Mouse (Mus musculus): Measurements from ENCODE around the gene Tcf12. TPM values are rescaled to one million over a fixed set of nuclear protein-coding genes. Genes with fewer than 3 reads are reported as not detected.
A peak's percentile ranks its signal among the peaks of the same experiment; 100 is the strongest.

Tcf12 gene
- total and polyA plus RNA-seq, 3 experiments = 41.4 to 42.3 (median 41.7) TPM

- Histone ChIP-seq H3K36me3 (replicated peaks in 1 of 2; ENCODE audit: control insufficient read depth in 1 of 2, insufficient read depth in 1 of 2, low read length in 1 of 2) (peaks cover 6 to 11% of the 10 kb centered on the region in 2 experiments), H3K4me2 (ENCODE audit: insufficient read depth, low read depth, poor library complexity, severe bottlenecking) (no peak overlapping the region), H3K9ac (ENCODE audit: insufficient read depth, low read depth) (no peak overlapping the region), H3K4me3 (replicated peaks in 1 of 3; ENCODE audit: low read depth in 2 of 3, low read length in 2 of 3, poor library complexity in 1 of 3) (no peak overlapping the region), H3K4me1 (ENCODE audit: control insufficient read depth in 1 of 2, insufficient read depth in 2 of 2) (peaks cover 0 to 32% of the 10 kb centered on the region in 2 experiments; a peak in 3 of 4 replicates), H3K79me2 (replicated peaks; ENCODE audit: control insufficient read depth, extremely low read depth, insufficient read depth, poor library complexity, severe bottlenecking) (no peaks in the 10 kb centered on the region), H3K27me3 (replicated peaks) (no peaks in the 10 kb centered on the region), H3K9me3 (replicated peaks; ENCODE audit: low read length) (no peaks in the 10 kb centered on the region), H3K27ac (ENCODE audit: insufficient read depth, low read depth) (no peak overlapping the region)
- TF ChIP-seq ZMIZ1 (IDR thresholded peaks at IDR 0.05; ENCODE audit: low read depth, low read length) = no peak
- dilution Hi-C loops (cut with MboI; ENCODE audit: extremely low pct_ligation_motif_present, extremely low pct_unique_long_range_greater_than_20kb, low sequenced_read_pairs) (no loop called here), in situ Hi-C loops (cut with MboI; ENCODE audit: low pct_ligation_motif_present, low pct_unique_long_range_greater_than_20kb, low sequenced_read_pairs) (no loop called here)
- no peak for DNase-seq (ENCODE audit: extremely low read depth)
These were observed 125.0 kb downstream of the Tcf12 start for GRCm38 (mm10) chr9:71986716-71987115.

- no peak for DNase-seq (ENCODE audit: extremely low read depth)
- Histone ChIP-seq H3K79me2 (replicated peaks; ENCODE audit: control insufficient read depth, extremely low read depth, insufficient read depth, poor library complexity, severe bottlenecking) (no peaks in the 10 kb centered on the region), H3K4me3 (replicated peaks in 1 of 3; ENCODE audit: low read depth in 2 of 3, low read length in 2 of 3, poor library complexity in 1 of 3) (no peak overlapping the region), H3K27ac (ENCODE audit: insufficient read depth, low read depth) (no peak overlapping the region), H3K4me2 (ENCODE audit: insufficient read depth, low read depth, poor library complexity, severe bottlenecking) (no peak overlapping the region), H3K4me1 (ENCODE audit: control insufficient read depth in 1 of 2, insufficient read depth in 2 of 2) (peaks cover 0 to 20% of the 10 kb centered on the region in 2 experiments; a peak in 2 of 4 replicates), H3K9me3 (replicated peaks; ENCODE audit: low read length) (no peaks in the 10 kb centered on the region), H3K9ac (ENCODE audit: insufficient read depth, low read depth) (no peak overlapping the region), H3K36me3 (replicated peaks in 1 of 2; ENCODE audit: control insufficient read depth in 1 of 2, insufficient read depth in 1 of 2, low read length in 1 of 2) (peaks cover 0 to 8% of the 10 kb centered on the region in 2 experiments), H3K27me3 (replicated peaks) (no peaks in the 10 kb centered on the region)
- in situ Hi-C loops (cut with MboI; ENCODE audit: low pct_ligation_motif_present, low pct_unique_long_range_greater_than_20kb, low sequenced_read_pairs) = no loop called here
- TF ChIP-seq ELF1 (IDR thresholded peaks at IDR 0.05; ENCODE audit: low read depth, low read length) (no peak), UBTF (IDR thresholded peaks at IDR 0.05; ENCODE audit: low read depth, low read length) (no peak), CHD1 (IDR thresholded peaks at IDR 0.05; ENCODE audit: low read depth, low read length) (no peak), HCFC1 (IDR thresholded peaks at IDR 0.05; ENCODE audit: low read depth, low read length) (no peak), IRF4 (IDR thresholded peaks at IDR 0.05; ENCODE audit: low read depth, low read length) (no peak), RAD21 (IDR thresholded peaks at IDR 0.05; ENCODE audit: low read depth, low read length) (no peak), SIN3A (IDR thresholded peaks at IDR 0.05; ENCODE audit: low read length) (no peak), MAZ (IDR thresholded peaks at IDR 0.05; ENCODE audit: low read depth, low read length) (no peak)
- dilution Hi-C loops (cut with MboI; ENCODE audit: extremely low pct_ligation_motif_present, extremely low pct_unique_long_range_greater_than_20kb, low sequenced_read_pairs) = no loop called here
These were observed 128.8 kb downstream of the Tcf12 start for GRCm38 (mm10) chr9:71982826-71983225.

GRCm38 (mm10) chr9:71981071-71981470 is 130.6 kb downstream of the Tcf12 start:
- no peaks in the 10 kb centered on the region for H3K9me3 ChIP-seq (replicated peaks; ENCODE audit: low read length)
- dilution Hi-C loops (cut with MboI; ENCODE audit: extremely low pct_ligation_motif_present, extremely low pct_unique_long_range_greater_than_20kb, low sequenced_read_pairs) = no loop called here

More at GRCm38 (mm10) chr9:71981071-71981470, 130.6 kb downstream of the Tcf12 start:
- H3K9ac ChIP-seq (ENCODE audit: insufficient read depth, low read depth) = no peak overlapping the region
- in situ Hi-C loops (cut with MboI; ENCODE audit: low pct_ligation_motif_present, low pct_unique_long_range_greater_than_20kb, low sequenced_read_pairs) = no loop called here
- H3K4me2 ChIP-seq (ENCODE audit: insufficient read depth, low read depth, poor library complexity, severe bottlenecking) = no peak overlapping the region
- H3K4me3 ChIP-seq (replicated peaks in 1 of 3; ENCODE audit: low read depth in 2 of 3, low read length in 2 of 3, poor library complexity in 1 of 3) = no peak overlapping the region
- no peaks in the 10 kb centered on the region for H3K27me3 ChIP-seq (replicated peaks)
- H3K79me2 ChIP-seq (replicated peaks; ENCODE audit: control insufficient read depth, extremely low read depth, insufficient read depth, poor library complexity, severe bottlenecking) = no peaks in the 10 kb centered on the region
- no peak for DNase-seq (ENCODE audit: extremely low read depth)
- TF ChIP-seq BHLHE40 (IDR thresholded peaks at IDR 0.05; ENCODE audit: low read depth, low read length) (peak; percentile 37; the same call in 1 of the 2 replicates), JUND (conservative IDR thresholded peaks at IDR 0.05; ENCODE audit: low read depth, low read length) (no peak)
- H3K36me3 ChIP-seq (replicated peaks in 1 of 2; ENCODE audit: control insufficient read depth in 1 of 2, insufficient read depth in 1 of 2, low read length in 1 of 2) = peaks cover 0 to 4% of the 10 kb centered on the region in 2 experiments
- H3K4me1 ChIP-seq (ENCODE audit: control insufficient read depth in 1 of 2, insufficient read depth in 2 of 2) = peaks cover 2 to 22% of the 10 kb centered on the region in 2 experiments
- no peak overlapping the region for H3K27ac ChIP-seq (ENCODE audit: insufficient read depth, low read depth)

All from CH12.LX (cell line).